Mouse (Mus musculus) forebrain, embryonic 12.5 days (tissue): Measurements from ENCODE around the gene Tenm3. TPM values are rescaled to one million over a fixed set of nuclear protein-coding genes. Genes with fewer than 3 reads are reported as not detected.

Experiments used
- ATAC-seq: fragments of 200-750 bp; cut with Nextera tagmentation; 2 replicates; pipeline ENCODE4 v1.8.0; 2017; ENCODE audit warnings: moderate TSS enrichment; ENCODE audit not compliant: low FRiP score
- H3K27ac ChIP-seq: fragments of 300-500 bp; sonication (generic); 2 replicates; pipeline ENCODE4 v1.5.1; 2016; ENCODE audit warnings: mild to moderate bottlenecking
- H3K27me3 ChIP-seq: fragments of 300-500 bp; sonication (generic); 2 replicates; pipeline ENCODE4 v1.6.1; 2016; ENCODE audit warnings: mild to moderate bottlenecking
- H3K36me3 ChIP-seq: fragments of 300-500 bp; sonication (generic); replicated peaks from 2 replicates; pipeline ENCODE4 v1.6.1; 2016; ENCODE audit warnings: mild to moderate bottlenecking
- H3K4me1 ChIP-seq: fragments of 300-500 bp; sonication (generic); 2 replicates; pipeline ENCODE4 v1.6.1; 2016
- H3K4me2 ChIP-seq: fragments of 300-500 bp; sonication (generic); 2 replicates; pipeline ENCODE4 v1.6.1; 2016; ENCODE audit warnings: mild to moderate bottlenecking, moderate library complexity
- H3K4me3 ChIP-seq: fragments of 300-500 bp; sonication (generic); replicated peaks from 2 replicates; pipeline ENCODE4 v1.5.1; 2016; ENCODE audit warnings: mild to moderate bottlenecking
- H3K9ac ChIP-seq: fragments of 300-500 bp; sonication (generic); 2 replicates; pipeline ENCODE4 v1.6.1; 2016; ENCODE audit warnings: mild to moderate bottlenecking
- H3K9me3 ChIP-seq: fragments of 300-500 bp; sonication (generic); 2 replicates; pipeline ENCODE4 v1.6.1; 2016
- WGBS: fragments of 180-500 bp; shearing (Covaris S2); methylation state at CpG from one replicate; pipeline ENCODE4 v1.1.7; 2016; 5-methylcytosine and 5-hydroxymethylcytosine counted together
- polyA plus RNA-seq: library from polyadenylated mRNA; unstranded; fragments of >200 nt; fragmentation: Nextera tagmentation; extraction: Ambion mirVana; gene quantifications from 2 replicates; pipeline ENCODE4 v1.2.1, GENCODE M21; 2016

Tenm3 gene
- polyA plus RNA-seq, 1 experiment from 2014 or later = 42.0 TPM

GRCm38 (mm10) chr8:48688706-48689105 lies 155.0 kb downstream of the Tenm3 start:
- no peaks in the 10 kb centered on the region for H3K27me3 ChIP-seq
- no peak for ATAC-seq
- H3K9ac ChIP-seq = no peak overlapping the region
- H3K4me2 ChIP-seq = no peak overlapping the region
- peaks cover 8% of the 10 kb centered on the region for H3K4me1 ChIP-seq
- H3K36me3 ChIP-seq = no peaks in the 10 kb centered on the region
- 93% methylated on average over 4 of the region's 4 CpGs for WGBS
- H3K9me3 ChIP-seq = no peaks in the 10 kb centered on the region
- H3K4me3 ChIP-seq = no peak overlapping the region
- no peak overlapping the region for H3K27ac ChIP-seq

- Histone ChIP-seq H3K27me3 (no peaks in the 10 kb centered on the region), H3K9ac (no peak overlapping the region), H3K27ac (no peak overlapping the region), H3K9me3 (no peaks in the 10 kb centered on the region), H3K36me3 (no peaks in the 10 kb centered on the region), H3K4me3 (no peak overlapping the region), H3K4me1 (peaks cover 8% of the 10 kb centered on the region), H3K4me2 (no peak overlapping the region)
- WGBS = 84% methylated on average over 9 of the region's 9 CpGs
- ATAC-seq = no peak
Observed at GRCm38 (mm10) chr8:48688188-48688587, 155.6 kb downstream of the Tenm3 start.

- no peak for ATAC-seq
- H3K4me3 ChIP-seq = no peak overlapping the region
- H3K4me2 ChIP-seq = no peak overlapping the region
- no peak overlapping the region for H3K9ac ChIP-seq
- H3K4me1 ChIP-seq = peaks cover 6% of the 10 kb centered on the region; the same call in 1 of the 2 replicates
- H3K9me3 ChIP-seq = no peaks in the 10 kb centered on the region
- H3K36me3 ChIP-seq = no peaks in the 10 kb centered on the region
- 87% methylated on average over 2 of the region's 2 CpGs for WGBS
- H3K27ac ChIP-seq = no peak overlapping the region
- peaks cover 4% of the 10 kb centered on the region; the same call in 1 of the 2 replicates for H3K27me3 ChIP-seq
Observed at GRCm38 (mm10) chr8:48673476-48673875, 170.3 kb downstream of the Tenm3 start.

GRCm38 (mm10) chr8:48672471-48672870 lies 171.3 kb downstream of the Tenm3 start:
- H3K4me2 ChIP-seq = no peak overlapping the region
- WGBS = 95% methylated on average over 11 of the region's 11 CpGs
- H3K27ac ChIP-seq = no peak overlapping the region
- no peak overlapping the region for H3K4me3 ChIP-seq
- peaks cover 4% of the 10 kb centered on the region; the same call in 1 of the 2 replicates for H3K27me3 ChIP-seq
- H3K4me1 ChIP-seq = peaks cover 6% of the 10 kb centered on the region; the same call in 1 of the 2 replicates
- H3K9ac ChIP-seq = no peak overlapping the region
- H3K36me3 ChIP-seq = no peaks in the 10 kb centered on the region
- no peak for ATAC-seq
- H3K9me3 ChIP-seq = no peaks in the 10 kb centered on the region

GRCm38 (mm10) chr8:48671318-48671717 lies 172.4 kb downstream of the Tenm3 start:
- WGBS = 42% methylated on average over 4 of the region's 4 CpGs
- no peaks in the 10 kb centered on the region for H3K9me3 ChIP-seq
- peaks cover 6% of the 10 kb centered on the region; the same call in 1 of the 2 replicates for H3K4me1 ChIP-seq
- H3K27me3 ChIP-seq = peaks cover 4% of the 10 kb centered on the region; the same call in 1 of the 2 replicates
- no peak overlapping the region for H3K9ac ChIP-seq
- H3K4me2 ChIP-seq = no peak overlapping the region
- no peaks in the 10 kb centered on the region for H3K36me3 ChIP-seq
- no peak overlapping the region for H3K27ac ChIP-seq
- no peak for ATAC-seq
- H3K4me3 ChIP-seq = no peak overlapping the region

GRCm38 (mm10) chr8:48670895-48671294 lies 172.9 kb downstream of the Tenm3 start:
- H3K4me2 ChIP-seq = no peak overlapping the region
- 59% methylated on average over 3 of the region's 3 CpGs for WGBS

GRCm38 (mm10) chr8:48670387-48670786 lies 173.4 kb downstream of the Tenm3 start:
- Histone ChIP-seq H3K27ac (no peak overlapping the region), H3K36me3 (no peaks in the 10 kb centered on the region), H3K4me1 (peaks cover 6% of the 10 kb centered on the region; the same call in 1 of the 2 replicates), H3K9ac (no peak overlapping the region), H3K9me3 (no peaks in the 10 kb centered on the region), H3K4me2 (no peak overlapping the region), H3K27me3 (peaks cover 4% of the 10 kb centered on the region; the same call in 1 of the 2 replicates), H3K4me3 (no peak overlapping the region)
- no peak for ATAC-seq
- 75% methylated on average over 1 of the region's 1 CpGs for WGBS

More at GRCm38 (mm10) chr8:48670895-48671294, 172.9 kb downstream of the Tenm3 start:
- Histone ChIP-seq H3K4me3 (no peak overlapping the region), H3K27ac (no peak overlapping the region), H3K36me3 (no peaks in the 10 kb centered on the region), H3K27me3 (peaks cover 4% of the 10 kb centered on the region; the same call in 1 of the 2 replicates), H3K4me1 (peaks cover 6% of the 10 kb centered on the region; the same call in 1 of the 2 replicates), H3K9me3 (no peaks in the 10 kb centered on the region), H3K9ac (no peak overlapping the region)
- ATAC-seq = no peak

- ATAC-seq = peak; percentile 79; the same call in 1 of the 2 replicates
- H3K27ac ChIP-seq = peak overlapping the region; percentile 6
- H3K4me1 ChIP-seq = peaks cover 2% of the 10 kb centered on the region; the same call in 1 of the 2 replicates
- no peak overlapping the region for H3K4me2 ChIP-seq
- H3K27me3 ChIP-seq = peaks cover 4% of the 10 kb centered on the region; the same call in 1 of the 2 replicates
- no peaks in the 10 kb centered on the region for H3K9me3 ChIP-seq
- no peak overlapping the region for H3K9ac ChIP-seq
- H3K36me3 ChIP-seq = no peaks in the 10 kb centered on the region
- 34% methylated on average over 3 of the region's 3 CpGs for WGBS
- no peak overlapping the region for H3K4me3 ChIP-seq
Observed at GRCm38 (mm10) chr8:48665193-48665592, 178.6 kb downstream of the Tenm3 start.

- Histone ChIP-seq H3K4me1 (0 out of 2 replicates have a peak, but pooled peaks cover 6% of the 10 kb centered on the region), H3K27me3 (no peaks in the 10 kb centered on the region), H3K27ac (no peak overlapping the region), H3K36me3 (no peaks in the 10 kb centered on the region), H3K4me3 (no peak overlapping the region), H3K4me2 (no peak overlapping the region), H3K9ac (no peak overlapping the region), H3K9me3 (no peaks in the 10 kb centered on the region)
- ATAC-seq = no peak
- WGBS = 90% methylated on average over 1 of the region's 1 CpGs
Observed at GRCm38 (mm10) chr8:48659226-48659625, 184.5 kb downstream of the Tenm3 start.

- no peak for ATAC-seq
- no peaks in the 10 kb centered on the region for H3K36me3 ChIP-seq
- 33% methylated on average over 15 of the region's 15 CpGs for WGBS
- H3K9me3 ChIP-seq = no peaks in the 10 kb centered on the region
- no peaks in the 10 kb centered on the region for H3K27me3 ChIP-seq
- no peak overlapping the region for H3K9ac ChIP-seq
- no peak overlapping the region for H3K4me3 ChIP-seq
- no peak overlapping the region for H3K27ac ChIP-seq
- H3K4me1 ChIP-seq = 0 out of 2 replicates have a peak, but pooled peaks cover 6% of the 10 kb centered on the region
- no peak overlapping the region for H3K4me2 ChIP-seq
Observed at GRCm38 (mm10) chr8:48655381-48656043, 188.2 kb downstream of the Tenm3 start.

GRCm38 (mm10) chr8:48649845-48650244 lies 193.9 kb downstream of the Tenm3 start:
- Histone ChIP-seq H3K27ac (no peak overlapping the region), H3K9ac (no peak overlapping the region), H3K4me3 (no peak overlapping the region), H3K27me3 (no peaks in the 10 kb centered on the region), H3K4me2 (no peak overlapping the region), H3K4me1 (peaks cover 10% of the 10 kb centered on the region), H3K9me3 (no peaks in the 10 kb centered on the region), H3K36me3 (no peaks in the 10 kb centered on the region)
- WGBS = 93% methylated on average over 7 of the region's 7 CpGs
- no peak for ATAC-seq

GRCm38 (mm10) chr8:48649415-48649814 lies 194.3 kb downstream of the Tenm3 start:
- Histone ChIP-seq H3K4me3 (no peak overlapping the region), H3K9ac (no peak overlapping the region), H3K36me3 (no peaks in the 10 kb centered on the region), H3K4me1 (peaks cover 10% of the 10 kb centered on the region), H3K27ac (no peak overlapping the region), H3K9me3 (no peaks in the 10 kb centered on the region), H3K4me2 (no peak overlapping the region), H3K27me3 (no peaks in the 10 kb centered on the region)
- 77% methylated on average over 7 of the region's 7 CpGs for WGBS
- ATAC-seq = no peak

GRCm38 (mm10) chr8:48646110-48646509 lies 197.6 kb downstream of the Tenm3 start:
- 0 out of 2 replicates have a peak, but pooled peaks have one; percentile 49 for ATAC-seq
- H3K27me3 ChIP-seq = no peaks in the 10 kb centered on the region
- WGBS = 47% methylated on average over 18 of the region's 18 CpGs
- no peaks in the 10 kb centered on the region for H3K9me3 ChIP-seq
- H3K27ac ChIP-seq = 0 out of 2 replicates have a peak overlapping the region, but pooled peaks have one; percentile 13
- H3K4me1 ChIP-seq = peaks cover 10% of the 10 kb centered on the region
- no peaks in the 10 kb centered on the region for H3K36me3 ChIP-seq
- peak overlapping the region; percentile 24 for H3K4me3 ChIP-seq
- no peak overlapping the region for H3K9ac ChIP-seq
- H3K4me2 ChIP-seq = peak overlapping the region; percentile 47
